Mouse (Mus musculus): Measurements from ENCODE around the gene Galr2. TPM values are rescaled to one million over a fixed set of nuclear protein-coding genes. Genes with fewer than 3 reads are reported as not detected.

The Galr2 gene
- total and polyA plus RNA-seq, 2 experiments from 2014 or later: 0.54 TPM; not detected in 1

DNA sequence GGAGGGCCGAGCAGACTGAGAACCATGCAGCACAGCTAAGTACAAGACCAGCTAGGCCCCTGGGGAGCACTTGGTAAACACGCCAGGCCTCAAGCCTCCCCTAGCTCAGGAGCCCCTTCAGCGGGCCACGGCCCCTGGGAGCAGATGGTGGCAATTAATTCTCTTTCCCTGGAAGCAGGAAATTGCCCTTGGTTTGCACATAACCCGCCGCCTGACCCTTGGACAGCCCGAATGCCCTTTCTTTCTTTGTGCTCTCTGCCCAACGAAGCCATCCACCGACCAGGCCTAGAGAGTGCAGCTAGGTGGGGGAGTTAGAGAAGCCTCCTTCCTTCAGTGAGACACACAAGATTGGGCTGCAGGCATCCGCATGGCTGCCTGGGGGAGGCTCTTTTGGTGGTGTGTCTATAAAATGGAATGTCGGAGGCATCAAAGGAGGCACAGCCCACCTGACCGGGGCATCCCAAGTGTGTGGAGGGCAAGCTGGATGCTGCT is 38.9 kb upstream of the Galr2 start:
- no peak for ATAC-seq (ENCODE audit: low FRiP score)
- WGBS: 63% methylated on average over 12 of the region's 12 CpGs

DNA sequence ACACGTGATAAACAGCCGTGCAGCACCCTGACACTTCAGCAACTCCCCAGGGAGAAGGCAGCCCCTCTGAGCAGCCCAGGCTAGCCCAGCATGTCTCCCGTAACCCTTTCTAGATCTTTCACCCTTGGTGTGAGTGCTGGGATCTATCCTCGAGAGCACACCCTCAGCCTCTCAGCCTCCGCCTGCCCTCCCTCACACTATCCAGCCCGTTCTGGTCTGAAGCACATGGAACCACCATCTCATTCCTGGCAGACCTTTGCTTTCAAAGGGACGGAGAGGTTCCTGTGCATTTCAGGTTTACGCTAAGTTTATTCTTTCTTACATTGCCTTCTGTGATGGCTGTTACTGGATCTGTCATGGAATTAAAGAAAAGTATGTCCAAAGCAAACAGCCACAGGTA is 36.2 kb upstream of the Galr2 start:
- no peaks in the 10 kb centered on the region for H3K27me3 ChIP-seq (ENCODE audit: insufficient read depth, low read length)
- DNase-seq (ENCODE audit: low spot score) (no peak), ATAC-seq (ENCODE audit: low FRiP score) (no peak)
- WGBS: 91% methylated on average over 8 of the region's 8 CpGs
- no peaks in the 10 kb centered on the region for H3K4me1 ChIP-seq (ENCODE audit: insufficient read depth, low read length)
- peaks cover 57% of the 10 kb centered on the region for H3K36me3 ChIP-seq (ENCODE audit: insufficient read depth, low read length)
- no peak overlapping the region for H3K27ac ChIP-seq (ENCODE audit: low read depth, low read length)
- TF ChIP-seq CTCF (IDR thresholded peaks at IDR 0.05): no peak
- no peaks in the 10 kb centered on the region for H3K9me3 ChIP-seq (ENCODE audit: low read length)
- no peak overlapping the region for H3K4me2 ChIP-seq (ENCODE audit: low read depth, low read length, poor library complexity, severe bottlenecking)
- no peak overlapping the region for H3K9ac ChIP-seq (replicated peaks; ENCODE audit: low read length, poor library complexity, severe bottlenecking)
- no peak overlapping the region for H3K4me3 ChIP-seq (ENCODE audit: low read depth, low read length)

More for the DNA sequence above, 38.9 kb upstream of the Galr2 start:
- no peaks in the 10 kb centered on the region for H3K9me3 ChIP-seq (ENCODE audit: low read length)
- H3K4me2 ChIP-seq (ENCODE audit: low read depth, low read length, poor library complexity, severe bottlenecking): no peak overlapping the region
- no peak overlapping the region for H3K4me3 ChIP-seq (ENCODE audit: low read depth, low read length)
- peaks cover 30% of the 10 kb centered on the region for H3K36me3 ChIP-seq (ENCODE audit: insufficient read depth, low read length)
- DNase-seq (ENCODE audit: low spot score): no peak
- no peak overlapping the region for H3K27ac ChIP-seq (ENCODE audit: low read depth, low read length)
- no peaks in the 10 kb centered on the region for H3K4me1 ChIP-seq (ENCODE audit: insufficient read depth, low read length)
- H3K9ac ChIP-seq (replicated peaks; ENCODE audit: low read length, poor library complexity, severe bottlenecking): no peak overlapping the region
- TF ChIP-seq CTCF (IDR thresholded peaks at IDR 0.05): no peak
- peaks cover 6% of the 10 kb centered on the region; the same call in 1 of the 2 replicates for H3K27me3 ChIP-seq (ENCODE audit: insufficient read depth, low read length)

DNA sequence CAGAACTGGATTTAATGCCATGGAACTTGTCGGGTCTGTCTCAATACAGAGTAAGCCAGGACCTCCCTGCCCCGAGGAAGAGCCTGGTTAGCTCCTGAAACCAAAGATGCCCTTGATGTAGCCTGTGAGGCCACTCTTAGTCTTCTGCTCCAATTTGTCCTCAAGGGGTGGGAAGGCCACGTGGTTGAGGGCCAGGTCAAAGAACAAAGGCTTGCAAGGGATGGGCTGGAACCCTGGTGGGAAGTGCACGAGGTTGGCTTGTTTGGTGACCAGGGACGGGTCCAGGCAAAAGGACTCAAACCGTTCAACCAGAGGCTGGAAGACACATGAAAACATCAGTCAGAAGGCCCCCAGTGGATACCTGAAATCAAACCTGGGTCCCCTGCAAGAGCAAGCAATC is 35.1 kb upstream of the Galr2 start:
- 85% methylated on average over 6 of the region's 6 CpGs for WGBS
- H3K36me3 ChIP-seq (ENCODE audit: insufficient read depth, low read length): peaks cover 68% of the 10 kb centered on the region

DNA sequence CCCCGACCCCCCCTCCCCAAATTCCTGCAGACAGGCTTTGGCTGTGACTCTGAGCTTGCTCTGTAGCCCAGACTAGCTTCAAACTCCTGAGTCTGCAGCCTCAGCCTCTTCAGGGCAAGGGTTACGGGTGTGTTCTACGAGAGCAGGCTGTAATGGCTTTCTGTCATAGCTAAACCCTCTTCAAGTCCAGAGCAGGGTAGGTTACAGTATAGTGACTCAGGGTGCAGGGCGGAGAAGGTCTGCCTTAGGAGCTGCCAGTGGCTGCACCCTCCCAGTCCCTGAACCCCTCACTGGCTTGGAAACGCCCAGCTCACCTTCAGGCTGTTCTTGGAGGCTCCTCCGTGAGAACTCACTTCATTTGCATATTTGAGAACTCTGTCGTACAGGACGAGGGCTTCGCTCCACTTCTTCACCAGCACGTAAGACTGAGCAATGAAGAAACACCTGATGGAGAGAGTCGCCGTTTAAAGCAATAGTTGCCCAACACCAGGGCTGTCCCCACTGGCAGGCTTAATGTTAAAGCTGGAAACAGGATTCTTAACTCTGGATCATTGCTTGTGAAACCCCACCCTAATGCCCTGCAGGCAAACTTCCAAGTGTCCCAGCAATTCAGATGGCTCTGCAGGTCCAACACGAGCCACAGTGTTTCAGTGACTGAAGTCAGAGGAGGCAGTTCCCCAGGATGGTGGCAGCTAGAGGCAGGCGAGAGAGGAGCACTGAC is 33.1 kb upstream of the Galr2 start:
- H3K27me3 ChIP-seq (ENCODE audit: insufficient read depth, low read length): no peaks in the 10 kb centered on the region
- no peaks in the 10 kb centered on the region for H3K4me1 ChIP-seq (ENCODE audit: insufficient read depth, low read length)
- H3K27ac ChIP-seq (ENCODE audit: low read depth, low read length): no peak overlapping the region
- 85% methylated on average over 14 of the region's 14 CpGs for WGBS
- H3K36me3 ChIP-seq (ENCODE audit: insufficient read depth, low read length): peaks cover 88% of the 10 kb centered on the region
- DNase-seq (ENCODE audit: low spot score): no peak
- no peak for ATAC-seq (ENCODE audit: low FRiP score)
- no peaks in the 10 kb centered on the region for H3K9me3 ChIP-seq (ENCODE audit: low read length)
- no peak for TF ChIP-seq CTCF (IDR thresholded peaks at IDR 0.05)
- H3K4me3 ChIP-seq (ENCODE audit: low read depth, low read length): no peak overlapping the region
- H3K9ac ChIP-seq (replicated peaks; ENCODE audit: low read length, poor library complexity, severe bottlenecking): no peak overlapping the region
- H3K4me2 ChIP-seq (ENCODE audit: low read depth, low read length, poor library complexity, severe bottlenecking): no peak overlapping the region

More for the DNA sequence above, 35.1 kb upstream of the Galr2 start:
- TF ChIP-seq CTCF (IDR thresholded peaks at IDR 0.05): no peak
- Histone ChIP-seq H3K4me1 (ENCODE audit: insufficient read depth, low read length) (no peaks in the 10 kb centered on the region), H3K9me3 (ENCODE audit: low read length) (no peaks in the 10 kb centered on the region), H3K4me2 (ENCODE audit: low read depth, low read length, poor library complexity, severe bottlenecking) (no peak overlapping the region), H3K9ac (replicated peaks; ENCODE audit: low read length, poor library complexity, severe bottlenecking) (no peak overlapping the region), H3K4me3 (ENCODE audit: low read depth, low read length) (no peak overlapping the region), H3K27ac (ENCODE audit: low read depth, low read length) (no peak overlapping the region), H3K27me3 (ENCODE audit: insufficient read depth, low read length) (no peaks in the 10 kb centered on the region)
- ATAC-seq (ENCODE audit: low FRiP score): no peak
- DNase-seq (ENCODE audit: low spot score): no peak

DNA sequence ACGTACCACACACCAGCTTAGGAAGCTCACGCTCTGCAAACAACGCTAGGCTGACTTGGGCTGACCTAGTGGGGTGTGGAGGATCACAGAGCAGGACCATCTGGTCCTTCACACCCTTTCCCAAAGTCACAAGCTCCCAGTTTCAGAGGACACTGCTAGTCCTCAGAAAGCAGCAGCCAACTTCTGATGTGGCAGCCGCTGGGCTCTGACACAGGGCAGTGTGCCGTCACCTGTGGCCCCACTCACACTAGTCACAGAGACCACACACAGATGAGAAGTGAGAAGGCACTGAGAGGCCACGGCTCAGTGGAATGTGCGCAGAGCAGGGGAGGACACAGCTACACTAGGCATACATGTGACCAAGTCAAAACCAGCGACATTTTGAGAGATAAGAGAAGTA is 29.8 kb upstream of the Galr2 start:
- TF ChIP-seq CTCF (IDR thresholded peaks at IDR 0.05): no peak
- no peak overlapping the region for H3K4me2 ChIP-seq (ENCODE audit: low read depth, low read length, poor library complexity, severe bottlenecking)
- ATAC-seq (ENCODE audit: low FRiP score) (no peak), DNase-seq (ENCODE audit: low spot score) (no peak)
- WGBS: 93% methylated on average over 8 of the region's 8 CpGs
- H3K4me1 ChIP-seq (ENCODE audit: insufficient read depth, low read length): no peaks in the 10 kb centered on the region
- no peaks in the 10 kb centered on the region for H3K9me3 ChIP-seq (ENCODE audit: low read length)
- no peak overlapping the region for H3K9ac ChIP-seq (replicated peaks; ENCODE audit: low read length, poor library complexity, severe bottlenecking)
- no peak overlapping the region for H3K4me3 ChIP-seq (ENCODE audit: low read depth, low read length)
- H3K27ac ChIP-seq (ENCODE audit: low read depth, low read length): no peak overlapping the region
- peaks cover 95% of the 10 kb centered on the region for H3K36me3 ChIP-seq (ENCODE audit: insufficient read depth, low read length)
- no peaks in the 10 kb centered on the region for H3K27me3 ChIP-seq (ENCODE audit: insufficient read depth, low read length)

DNA sequence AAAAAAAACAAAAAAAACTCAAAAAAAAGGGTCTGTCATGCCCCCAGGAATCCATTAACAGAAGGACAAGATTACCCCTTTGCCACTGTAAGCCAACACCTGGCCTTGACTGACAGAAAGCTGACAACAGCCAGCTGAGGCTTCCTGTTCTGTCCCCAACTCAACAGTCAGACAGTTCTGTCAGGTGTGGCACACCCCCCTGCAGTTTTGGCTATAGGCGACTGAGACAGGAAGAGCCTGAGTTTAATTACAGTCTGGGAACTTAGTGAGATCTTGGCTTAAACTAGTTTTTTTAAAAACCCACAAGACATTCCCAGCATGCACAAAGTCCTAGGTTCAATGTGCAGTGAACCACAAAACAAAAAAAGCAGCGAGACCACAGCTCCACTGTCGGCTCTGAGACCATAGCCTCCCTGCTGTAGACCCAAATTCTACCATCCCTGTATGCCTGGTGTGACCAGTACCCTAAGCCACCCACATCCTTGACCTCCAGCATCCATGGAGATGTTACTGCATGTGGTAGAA is 27.6 kb upstream of the Galr2 start:
- Histone ChIP-seq H3K4me2 (ENCODE audit: low read depth, low read length, poor library complexity, severe bottlenecking) (no peak overlapping the region), H3K9ac (replicated peaks; ENCODE audit: low read length, poor library complexity, severe bottlenecking) (no peak overlapping the region), H3K36me3 (ENCODE audit: insufficient read depth, low read length) (peaks cover 77% of the 10 kb centered on the region), H3K9me3 (ENCODE audit: low read length) (no peaks in the 10 kb centered on the region), H3K4me1 (ENCODE audit: insufficient read depth, low read length) (no peaks in the 10 kb centered on the region), H3K4me3 (ENCODE audit: low read depth, low read length) (no peak overlapping the region), H3K27ac (ENCODE audit: low read depth, low read length) (no peak overlapping the region), H3K27me3 (ENCODE audit: insufficient read depth, low read length) (no peaks in the 10 kb centered on the region)
- 81% methylated on average over 3 of the region's 3 CpGs for WGBS
- no peak for TF ChIP-seq CTCF (IDR thresholded peaks at IDR 0.05)
- ATAC-seq (ENCODE audit: low FRiP score) (no peak), DNase-seq (ENCODE audit: low spot score) (no peak)

Measured in midbrain, postnatal 0 days (tissue).